Mouse (Mus musculus) thymus, adult 2 months (tissue): ENCODE measurements around the gene Cmtm2b.
"Not testable (repeated sequence)": the region's sequence is repeated elsewhere in the genome, so short reads cannot be mapped to it uniquely, and the experiment has no call there.

Experiments used
- CTCF ChIP-seq: fragments of 200-500 bp; IDR thresholded peaks from 2 replicates; pipeline ENCODE4 v1.5.1; 2012; ENCODE audit warnings: mild to moderate bottlenecking, control low read depth, low read length, moderate library complexity, borderline replicate concordance; ENCODE audit not compliant: control insufficient read depth, poor library complexity, insufficient read depth; ENCODE audit errors: extremely low read depth
- POLR2A ChIP-seq: fragments of 200-500 bp; IDR thresholded peaks from 2 replicates; pipeline ENCODE4 v1.6.1; 2012; ENCODE audit warnings: mild to moderate bottlenecking, low read length, control low read depth, moderate library complexity; ENCODE audit not compliant: control insufficient read depth, poor library complexity, insufficient read depth; ENCODE audit errors: extremely low read depth

- not testable (repeated sequence) for TF ChIP-seq POLR2A, CTCF
Measured at GRCm38 (mm10) chr8:104321267-104321666, 763 bp upstream of the Cmtm2b start, which contains the start of gene Gm11020.
